Mouse (Mus musculus) retina, embryonic 14.5 days (tissue): ENCODE results near the gene Tmem200a.

Source experiments
- DNase-seq: peaks from one replicate; pipeline ENCODE4 v3.0.0-alpha.2; 2015; ENCODE audit warnings: low spot score

Tmem200a gene

GRCm38 (mm10) chr10:26078521-26079142 is at the start of gene Tmem200a:
Gene Tmem200a (minus strand): TSS chr10:26079052.
- peak; percentile 89 for DNase-seq

DNA sequence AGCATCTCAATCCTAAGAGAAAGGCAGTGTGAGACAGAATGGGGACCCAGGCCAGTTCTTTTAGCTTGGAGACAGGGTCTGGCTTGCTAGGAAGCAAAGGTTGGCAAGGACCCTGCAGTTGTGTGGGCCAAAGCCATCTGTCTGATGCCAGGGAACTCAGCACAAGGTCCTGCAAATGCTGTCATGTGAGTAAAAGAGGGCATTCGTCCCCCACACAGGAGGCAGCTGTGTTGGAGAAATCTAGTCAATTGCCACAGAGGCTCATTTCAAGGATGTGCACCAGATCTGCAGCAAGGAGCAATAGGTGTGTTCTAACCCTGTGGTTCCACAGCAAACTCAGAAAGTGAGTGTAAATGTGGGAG is 41.0 kb upstream of the Tmem200a start:
- no peak for DNase-seq

DNA sequence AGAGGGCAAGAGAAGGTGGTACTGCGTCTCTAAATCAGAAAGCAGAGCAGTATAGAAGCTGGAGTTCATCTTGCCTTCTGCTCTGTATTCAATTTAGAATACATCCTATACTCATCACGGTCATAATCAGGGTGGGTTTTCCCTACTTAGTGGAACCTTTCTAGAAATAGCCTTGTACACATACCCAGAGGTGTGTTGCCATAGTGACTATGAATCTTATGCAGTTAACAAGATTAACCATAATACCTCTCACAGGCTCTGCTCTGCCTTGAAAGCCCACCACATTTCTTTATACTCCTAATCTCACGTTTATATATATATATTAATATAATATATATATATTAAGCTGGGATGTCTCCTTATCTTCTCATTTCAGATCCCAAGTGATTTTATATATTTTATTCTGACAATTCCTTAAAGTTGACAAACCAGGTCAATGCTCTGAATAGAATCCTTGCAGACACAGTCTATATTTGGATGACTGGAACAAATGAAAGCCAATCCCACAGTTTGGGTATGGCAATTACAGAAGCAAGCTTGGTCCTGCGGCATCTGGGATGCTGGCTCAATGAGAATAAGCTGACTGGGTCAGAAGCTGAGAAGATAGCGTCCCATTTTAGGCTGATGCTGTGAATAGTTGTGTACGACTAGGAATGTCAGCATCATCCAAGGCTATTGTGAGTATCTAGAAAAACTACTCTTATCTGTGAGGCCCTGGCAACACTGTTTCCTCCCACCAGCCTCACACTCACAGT is 40.4 kb upstream of the Tmem200a start:
- no peak for DNase-seq

DNA sequence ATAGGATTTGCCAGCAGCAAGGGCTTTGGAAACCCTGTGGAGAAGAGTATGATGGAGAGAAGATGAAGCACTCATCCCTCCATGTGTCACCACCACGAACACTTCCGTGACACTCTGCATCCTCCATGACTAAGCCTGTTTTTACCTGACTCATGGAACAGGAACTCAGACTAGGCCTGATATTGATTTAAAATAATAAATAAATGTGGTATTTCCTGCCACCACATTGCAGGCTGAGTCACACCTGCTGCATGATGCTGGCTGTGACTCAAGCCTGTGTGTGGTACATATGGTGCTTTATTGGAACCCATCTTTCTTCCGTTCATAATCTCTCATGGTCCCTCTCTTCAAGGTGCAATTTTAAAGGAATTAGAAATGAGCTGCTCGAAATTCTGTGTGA is 35.6 kb upstream of the Tmem200a start:
- no peak for DNase-seq

DNA sequence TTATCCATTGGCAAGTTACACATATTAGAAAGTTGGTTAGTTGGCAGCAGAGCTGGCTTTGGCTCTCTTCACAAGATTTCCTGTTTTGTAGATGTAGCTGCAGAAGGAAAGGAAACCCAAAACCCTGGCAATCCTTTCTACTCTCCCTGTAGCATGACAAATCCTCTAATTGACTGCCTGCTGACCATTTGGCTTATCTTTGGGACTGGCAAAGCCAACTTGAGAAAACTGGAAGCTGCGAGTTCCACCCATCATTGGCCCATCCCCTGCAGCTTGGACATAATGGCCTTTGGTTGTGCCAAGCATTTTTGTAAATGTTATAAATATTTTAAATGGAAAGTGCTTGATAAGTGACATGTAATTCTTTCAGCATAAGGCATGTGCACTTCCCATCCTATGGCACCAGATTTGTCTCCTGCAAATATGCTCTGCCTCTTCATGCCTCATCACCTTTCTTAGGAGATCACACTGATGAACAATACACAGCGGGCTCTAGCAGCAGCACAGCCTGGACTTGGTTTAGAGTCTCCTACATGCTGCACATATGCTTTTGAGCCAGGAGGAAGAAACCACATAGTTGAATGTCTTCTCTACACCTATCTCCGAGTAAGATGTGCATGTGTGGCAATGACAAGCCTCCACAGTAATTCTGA is 24.6 kb upstream of the Tmem200a start:
- DNase-seq, result no peak

DNA sequence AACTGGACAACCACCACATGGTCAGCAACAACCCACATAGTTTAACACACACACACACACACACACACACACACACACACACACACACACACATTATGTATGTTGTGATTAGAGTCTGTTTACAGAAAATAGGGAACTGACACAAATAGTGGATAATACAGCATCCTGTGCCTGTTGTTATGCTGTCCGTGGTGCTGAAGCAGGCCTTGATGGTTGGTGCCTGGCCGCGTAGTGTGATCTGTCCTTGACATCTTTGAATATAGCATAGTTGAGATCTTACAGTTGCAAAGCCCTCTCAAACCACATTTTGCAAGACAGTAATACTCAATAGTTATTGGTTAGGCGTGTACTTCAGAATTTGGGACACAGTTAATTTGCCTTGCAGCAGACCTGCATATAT is 3.2 kb upstream of the Tmem200a start:
- peak; percentile 47 for DNase-seq

GRCm38 (mm10) chr10:26079678-26080077 is 826 bp upstream of the Tmem200a start:
- no peak for DNase-seq

DNA sequence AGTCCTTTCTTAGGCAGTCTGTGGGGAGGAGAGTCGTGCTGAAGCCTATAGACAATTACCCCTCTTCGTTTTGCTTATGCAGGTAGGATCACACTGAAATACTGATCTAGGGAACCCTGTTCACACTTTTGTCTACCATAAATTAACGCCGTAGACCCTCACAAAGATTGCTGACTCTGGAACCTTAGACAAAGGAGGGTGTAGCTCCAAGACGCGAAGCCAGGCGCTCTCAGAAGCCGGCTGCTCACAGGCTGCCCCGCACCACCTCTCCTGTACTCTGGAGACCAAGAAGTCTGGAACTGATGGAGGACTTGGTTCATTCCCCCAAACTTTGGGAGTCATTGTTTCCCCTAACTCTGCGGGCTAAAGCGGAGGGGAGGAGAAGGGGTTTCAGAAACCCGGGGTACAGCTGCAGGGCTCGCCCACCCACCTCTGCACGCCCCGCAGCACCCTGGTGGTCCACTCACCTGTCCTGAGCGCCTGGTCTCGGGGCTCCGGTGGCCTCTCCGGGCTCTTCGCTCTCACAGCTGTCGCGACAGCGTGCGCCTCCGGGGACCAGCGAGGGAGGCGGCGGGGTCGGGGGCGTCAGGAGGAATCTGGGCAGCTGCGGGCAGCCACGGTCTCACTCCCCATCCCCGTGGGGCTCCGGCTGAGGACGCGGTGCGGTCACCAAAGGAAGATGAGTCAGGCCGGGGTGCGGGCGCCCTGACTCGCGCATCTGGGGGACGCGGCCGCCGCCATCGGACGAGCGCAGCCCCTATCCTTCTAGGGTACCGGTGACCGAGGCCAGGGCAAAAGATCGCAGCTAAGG is 976 bp downstream of the Tmem200a start, which contains the start of gene Gm9767:
TSS of gene Gm9767 (plus strand) at position 585 of the 811 bp plus-strand sequence.
- peak; percentile 44 for DNase-seq

DNA sequence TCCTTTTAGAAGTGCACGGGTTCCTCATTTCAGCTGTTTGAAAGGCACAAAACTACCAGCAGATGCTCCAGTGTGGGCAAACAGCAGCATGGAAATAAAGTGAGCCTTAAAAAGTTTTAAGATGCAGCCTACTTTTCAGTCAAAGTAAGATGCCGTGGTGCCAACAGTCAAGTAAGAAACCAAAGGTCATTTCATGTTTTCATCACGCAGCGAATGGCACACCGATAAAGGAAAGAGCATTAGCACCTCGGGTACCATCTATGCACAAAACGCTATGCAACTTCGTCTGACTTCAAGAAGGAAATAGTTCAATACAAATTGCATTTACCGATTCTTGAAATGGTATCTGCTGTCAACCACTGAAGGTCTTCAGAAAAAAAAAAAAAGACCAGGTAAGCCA is 1.9 kb downstream of the Tmem200a start:
- no peak for DNase-seq

GRCm38 (mm10) chr10:26071986-26072385 is 6.9 kb downstream of the Tmem200a start:
- no peak for DNase-seq

GRCm38 (mm10) chr10:26063071-26063470 is 15.8 kb downstream of the Tmem200a start:
- no peak for DNase-seq

DNA sequence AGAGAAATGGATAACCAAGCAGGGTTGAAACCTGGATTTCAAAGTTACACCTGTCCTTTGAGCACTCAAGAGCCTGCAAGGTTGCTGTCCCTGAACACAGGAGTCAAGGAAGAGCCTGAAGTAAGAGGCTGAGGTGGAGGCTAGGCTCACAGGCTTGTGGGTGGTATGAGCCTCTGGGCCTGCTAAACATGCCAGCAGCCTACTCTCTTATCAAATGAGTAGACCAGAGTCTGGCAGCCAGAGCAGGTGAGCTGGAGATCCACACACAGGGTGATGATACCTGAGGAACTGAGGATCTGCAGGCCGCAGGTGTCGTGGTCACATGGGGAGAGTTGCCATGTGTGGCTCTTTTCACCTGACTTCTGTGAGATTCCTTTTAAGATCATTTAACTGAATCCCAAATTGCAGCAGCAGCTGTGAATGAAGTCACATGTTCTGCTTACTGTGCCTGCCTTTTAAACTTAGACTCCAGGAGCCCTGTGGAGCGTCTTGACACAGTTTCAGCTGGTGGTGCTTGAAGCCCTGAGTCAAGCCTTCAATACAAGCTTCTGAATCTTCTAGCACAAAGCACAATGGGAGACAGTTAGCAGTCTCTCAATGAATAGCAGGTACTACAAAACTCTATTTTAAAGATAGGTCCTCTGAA is 19.1 kb downstream of the Tmem200a start:
- DNase-seq, result no peak

- DNase-seq, result no peak
Measured at GRCm38 (mm10) chr10:26051177-26051576, 27.7 kb downstream of the Tmem200a start.

GRCm38 (mm10) chr10:26034931-26035330 is 43.9 kb downstream of the Tmem200a start:
- no peak for DNase-seq

DNA sequence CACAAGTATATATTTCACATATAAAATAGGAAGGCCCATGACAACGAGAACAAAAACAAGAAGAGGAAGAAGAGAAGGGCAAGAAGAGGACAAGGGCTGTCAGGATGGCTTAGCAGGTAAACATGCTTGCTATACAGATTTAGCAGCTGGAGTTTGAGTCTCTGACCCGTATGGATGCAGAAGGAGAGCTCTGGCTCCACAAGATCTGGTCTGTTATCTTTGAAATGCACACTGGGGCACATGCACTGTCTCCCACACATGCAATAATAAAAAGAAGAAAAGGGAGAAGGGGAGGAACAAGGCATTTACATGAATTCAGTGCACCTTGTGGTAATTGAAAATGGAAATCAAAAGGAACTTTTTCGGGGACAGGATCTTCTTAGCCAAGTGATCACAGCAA is 60.1 kb downstream of the Tmem200a start:
- no peak for DNase-seq

GRCm38 (mm10) chr10:26014298-26014697 is 64.6 kb downstream of the Tmem200a start:
- no peak for DNase-seq

- no peak for DNase-seq
Measured at GRCm38 (mm10) chr10:26008948-26009347, 69.9 kb downstream of the Tmem200a start.

GRCm38 (mm10) chr10:26005471-26005870 is 73.4 kb downstream of the Tmem200a start:
- DNase-seq, result no peak

- DNase-seq, result no peak
Measured at GRCm38 (mm10) chr10:26000893-26001292, 78.0 kb downstream of the Tmem200a start.

DNA sequence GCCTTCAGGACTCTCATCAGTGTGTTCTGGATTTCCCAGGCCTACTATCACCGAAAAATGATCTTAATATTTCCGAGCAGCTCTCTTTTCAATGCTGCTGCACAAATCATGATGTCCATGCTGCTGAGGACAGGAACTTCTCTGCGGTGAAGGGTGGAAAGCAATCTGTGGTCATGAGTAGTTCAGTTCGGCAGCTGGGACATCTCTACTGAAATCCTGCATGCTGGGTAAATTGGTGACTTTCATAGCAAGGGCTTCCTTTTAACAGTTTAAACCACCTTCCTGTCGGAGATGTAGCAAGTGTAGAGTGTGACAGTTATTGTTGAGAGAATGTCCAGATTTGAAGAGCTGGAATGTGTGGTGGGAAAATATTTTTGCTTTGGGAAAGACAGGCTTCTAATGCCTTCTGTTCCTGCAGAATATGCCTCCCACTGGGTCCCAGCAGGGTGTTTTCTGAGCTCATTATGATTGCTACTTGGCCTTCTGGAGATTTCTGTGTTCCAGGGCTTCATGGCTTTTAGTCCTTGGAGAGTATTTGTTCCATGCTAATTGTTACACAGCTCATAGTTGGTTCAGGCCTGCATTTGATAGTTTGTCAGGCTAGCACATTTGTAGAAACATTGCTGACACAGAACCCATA is 79.4 kb downstream of the Tmem200a start:
- peak; percentile 30 for DNase-seq

GRCm38 (mm10) chr10:25984056-25984455 is 94.8 kb downstream of the Tmem200a start:
- no peak for DNase-seq
